Mouse (Mus musculus) ovary, adult 18-20 months (tissue): ENCODE measurements around the gene Cplx3.

Experiments
- DNase-seq: peaks from one replicate; pipeline ENCODE4 v3.0.0; 2022; ENCODE audit warnings: low spot score, mixed read lengths

Cplx3 gene

DNA sequence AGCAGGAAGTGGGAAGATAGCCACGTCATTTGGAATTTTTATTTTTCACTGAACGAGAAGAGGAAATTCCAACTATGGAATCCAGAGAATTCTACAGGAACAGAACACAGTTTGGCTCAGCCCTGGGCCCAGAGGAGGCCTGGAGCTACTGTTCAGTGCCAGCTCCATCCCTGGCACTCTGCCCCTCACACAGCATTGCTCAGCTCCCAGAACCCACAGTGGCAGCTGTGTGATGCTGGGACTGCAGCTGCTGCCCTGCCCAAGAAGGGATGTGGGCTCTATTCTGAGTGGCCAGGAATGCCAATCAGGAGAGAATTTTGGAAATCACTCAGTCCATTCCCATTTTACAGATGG is 4.8 kb downstream of the Cplx3 start:
- no peak for DNase-seq

DNA sequence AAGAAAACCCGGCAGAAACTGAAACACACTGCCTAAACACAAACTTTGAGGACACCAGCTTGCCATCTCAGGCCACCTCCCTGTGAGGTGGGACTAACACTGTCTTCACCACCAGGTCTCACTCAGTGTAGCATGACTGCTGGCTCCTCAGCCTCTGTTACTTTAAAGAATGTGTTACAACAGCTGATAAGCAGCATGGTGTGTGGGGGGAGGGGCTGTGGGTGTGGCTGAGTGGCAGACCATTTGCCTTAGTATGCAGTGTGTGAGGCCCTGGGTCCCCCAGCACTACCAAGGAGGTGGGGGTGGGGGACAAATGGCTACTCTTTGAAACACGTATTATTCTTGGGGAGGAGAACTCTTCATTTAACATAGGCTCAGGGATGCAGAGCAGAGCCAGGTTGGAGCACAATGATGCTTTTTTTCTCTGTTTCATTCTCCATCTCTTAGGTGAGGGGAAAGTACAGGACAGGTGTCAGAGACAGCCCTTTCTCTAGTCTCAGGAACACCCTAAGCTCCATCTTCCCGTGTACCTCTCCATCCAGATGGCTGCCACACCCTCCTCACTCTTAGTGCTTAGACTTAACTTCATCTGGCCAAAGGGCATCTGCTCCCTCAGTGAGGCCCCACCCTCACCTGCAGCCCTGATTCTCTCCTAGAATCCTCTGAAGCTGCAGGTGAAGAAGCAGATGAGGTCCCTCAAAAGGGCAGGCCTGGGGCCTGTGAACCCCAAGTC is 5.3 kb downstream of the Cplx3 start:
- no peak for DNase-seq

DNA sequence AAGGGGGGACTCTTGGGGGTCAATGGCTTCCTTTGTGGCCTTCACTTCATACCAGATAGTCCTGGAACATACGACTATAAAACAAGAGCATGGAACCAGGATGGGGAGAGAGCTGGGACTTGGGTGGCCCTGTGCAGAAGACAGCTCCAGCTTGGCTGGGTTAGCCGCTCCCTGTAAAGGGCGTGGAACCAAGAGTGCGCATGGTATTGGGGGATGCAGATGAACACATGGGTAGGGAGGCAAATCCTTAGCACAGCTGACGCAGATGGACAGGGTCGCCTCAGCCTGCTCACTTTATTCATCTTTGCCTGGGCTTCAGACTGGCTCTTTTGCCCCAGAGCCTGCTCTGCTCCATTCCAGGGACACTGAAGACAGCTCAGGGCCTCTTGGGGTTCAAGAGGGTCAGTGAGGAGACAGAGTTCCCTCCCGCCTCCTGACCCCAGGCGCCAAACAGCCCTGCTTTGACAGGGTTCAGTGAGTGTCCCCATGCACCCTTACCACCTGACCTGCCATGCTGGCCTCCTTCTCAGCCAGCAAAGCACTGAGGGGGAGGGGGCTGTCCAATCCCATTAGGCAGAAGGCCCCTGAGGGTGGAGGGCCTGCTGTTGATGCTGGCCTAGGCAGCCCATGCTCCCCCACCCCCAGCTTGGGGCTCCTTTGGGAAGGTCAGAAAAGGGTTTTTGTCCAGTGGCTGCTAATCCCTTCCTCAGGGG is 7.1 kb downstream of the Cplx3 start:
- no peak for DNase-seq

DNA sequence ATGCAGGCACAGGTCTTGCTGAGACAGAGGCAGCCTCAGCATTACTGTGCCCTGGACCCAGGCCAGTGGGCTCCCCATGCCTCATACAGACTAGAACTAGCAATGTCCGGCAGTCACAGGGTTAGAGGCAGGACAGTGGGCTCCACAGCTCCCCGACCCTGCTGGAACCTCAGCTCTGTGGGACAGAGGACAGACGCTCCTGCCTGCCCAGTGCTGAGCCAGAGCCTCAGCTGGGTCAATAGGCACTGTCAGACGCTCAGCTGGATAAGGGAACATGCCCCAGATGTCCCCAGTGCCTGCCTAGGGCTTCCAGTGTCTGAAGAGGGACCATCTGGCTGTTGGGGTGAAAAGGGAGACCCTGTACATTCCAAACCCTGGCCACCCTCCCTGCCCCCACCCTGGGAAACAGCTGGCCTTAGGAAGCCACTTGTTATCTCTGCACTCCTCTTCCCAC is 8.1 kb downstream of the Cplx3 start:
- no peak for DNase-seq

DNA sequence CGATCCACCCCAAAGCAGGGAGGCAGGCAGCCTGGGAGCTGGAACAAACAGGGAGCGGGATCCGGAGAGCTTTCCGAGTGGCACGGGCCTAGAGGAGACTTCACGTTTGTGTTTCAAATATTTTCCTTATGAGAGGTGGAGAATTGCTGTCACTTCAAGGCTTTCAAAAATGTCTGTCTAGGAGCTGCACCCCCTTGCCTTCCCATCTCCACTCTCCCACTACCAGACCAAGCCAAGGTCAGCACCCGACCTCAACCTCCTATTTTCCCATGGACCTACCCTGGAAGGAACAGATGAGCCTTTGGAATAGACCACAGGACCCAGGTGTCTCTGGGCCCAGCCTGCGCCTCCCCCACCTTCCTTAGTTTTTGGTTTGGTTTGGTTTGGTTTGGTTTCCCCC is 8.8 kb downstream of the Cplx3 start:
- no peak for DNase-seq

DNA sequence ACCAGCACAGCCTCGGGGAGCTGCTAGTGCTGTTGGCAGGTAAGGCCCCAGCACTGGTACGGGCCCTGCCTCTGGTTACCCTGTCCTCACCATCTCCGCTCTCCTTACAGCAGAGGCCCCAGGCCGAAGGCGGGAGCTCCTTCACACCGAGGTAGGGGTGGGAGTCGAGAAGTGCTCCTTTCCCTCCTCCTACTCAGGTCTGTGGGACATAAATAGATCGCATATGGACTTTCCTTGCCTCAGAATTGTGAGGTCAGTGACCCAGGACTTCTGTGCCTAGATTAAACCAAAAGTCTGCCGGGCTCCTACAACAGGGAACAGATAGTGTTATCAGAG is 11.9 kb downstream of the Cplx3 start:
- DNase-seq = no peak

DNA sequence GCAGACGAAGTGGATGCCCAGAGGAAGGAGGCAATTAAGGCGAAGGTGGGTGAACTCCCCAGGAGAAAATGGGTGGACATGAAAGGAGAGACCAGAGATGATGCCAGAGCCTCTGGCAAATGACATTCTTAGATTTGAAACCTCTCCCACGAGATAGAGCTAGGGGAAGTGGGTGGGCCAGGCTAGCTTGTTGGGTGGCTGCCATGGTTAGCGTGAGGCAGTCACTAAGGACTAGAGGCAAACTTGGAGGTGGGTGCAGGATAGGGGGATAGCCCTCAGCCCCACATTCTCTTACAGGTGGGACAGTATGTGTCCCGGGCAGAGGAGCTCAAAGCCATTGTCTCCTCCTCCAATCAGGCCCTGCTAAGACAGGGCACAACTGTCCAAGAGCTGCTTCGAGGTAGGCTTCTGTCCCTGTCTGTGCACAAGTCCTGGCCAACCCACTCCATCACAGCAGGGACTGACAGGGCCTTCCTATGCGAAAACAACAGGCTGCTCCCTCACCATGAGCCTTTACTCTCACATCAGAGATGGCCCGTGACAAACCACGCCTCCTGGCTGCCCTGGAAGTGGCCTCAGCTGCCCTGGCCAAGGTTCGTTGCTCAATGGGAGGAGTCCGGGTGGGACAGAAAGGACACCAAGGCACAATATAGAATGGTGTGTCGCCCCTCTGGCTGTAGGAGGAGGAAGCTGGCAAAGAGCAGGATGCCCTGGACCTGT is 12.5 kb downstream of the Cplx3 start:
- DNase-seq = no peak

DNA sequence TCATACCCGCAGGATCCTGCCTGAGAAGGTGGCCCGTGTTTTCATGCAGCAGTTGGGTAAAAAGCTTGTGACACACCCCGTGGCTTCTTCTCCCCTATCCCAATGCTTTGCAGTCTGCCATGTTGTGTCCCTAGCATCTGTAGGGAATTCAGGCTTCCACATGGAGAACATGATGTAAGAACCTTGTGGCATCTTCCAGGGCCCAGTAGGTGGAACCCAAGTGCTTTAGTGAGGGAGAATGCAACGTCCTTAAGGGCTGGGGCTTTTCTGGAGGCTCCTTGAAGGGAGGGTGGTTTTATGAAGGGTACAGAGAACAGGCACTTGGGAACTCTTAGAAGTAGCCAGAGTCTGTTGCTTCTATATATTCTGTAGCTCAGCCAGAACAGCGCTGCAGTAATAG is 15.4 kb downstream of the Cplx3 start:
- DNase-seq = no peak

DNA sequence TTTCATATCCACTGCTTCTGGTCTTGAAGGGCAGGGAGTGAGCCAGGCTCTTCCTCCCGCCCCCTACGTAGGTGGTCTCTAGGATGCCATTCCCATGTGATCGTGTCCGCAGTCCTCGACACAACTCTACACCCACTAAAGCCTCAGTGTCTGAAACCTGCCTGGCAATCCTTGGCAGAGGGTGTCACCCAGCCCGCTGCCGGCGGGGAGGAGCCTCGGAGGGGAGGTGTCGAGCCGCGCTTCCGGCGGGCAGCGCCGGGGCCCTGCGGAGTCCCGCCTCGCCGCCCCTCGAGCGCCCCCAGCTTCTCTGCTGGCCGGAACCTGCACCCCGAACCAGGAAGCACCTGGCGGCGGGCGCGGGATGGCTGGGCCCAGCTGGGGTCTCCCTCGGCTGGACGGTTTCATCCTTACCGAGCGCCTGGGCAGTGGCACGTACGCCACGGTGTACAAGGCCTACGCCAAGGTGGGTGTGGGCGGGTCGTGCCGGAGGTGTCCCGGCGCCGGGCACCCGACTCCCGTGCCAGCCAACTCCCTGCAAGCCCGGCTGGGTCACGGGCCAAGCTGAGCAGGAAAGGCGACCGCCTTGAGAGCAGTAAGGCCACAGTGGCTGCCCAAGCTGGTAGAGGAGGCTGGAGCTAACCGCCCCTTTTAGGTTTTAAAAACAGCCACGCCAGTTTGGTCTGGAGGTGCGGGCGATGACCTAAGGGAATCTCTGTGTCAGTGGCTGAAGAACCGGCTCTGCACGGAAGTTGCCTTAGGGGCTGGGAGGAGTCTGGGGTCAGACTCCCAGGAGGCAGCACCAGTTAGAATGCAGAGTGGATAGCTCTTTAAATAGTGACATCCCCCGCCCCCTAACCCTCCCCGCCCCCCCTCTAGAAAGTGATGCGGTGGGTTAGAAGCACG is 16.6 kb downstream of the Cplx3 start, which contains the start of gene Ulk3:
Ulk3 (plus strand) TSS at position 229 of the 903 bp plus-strand sequence.
- peak; percentile 73 for DNase-seq

DNA sequence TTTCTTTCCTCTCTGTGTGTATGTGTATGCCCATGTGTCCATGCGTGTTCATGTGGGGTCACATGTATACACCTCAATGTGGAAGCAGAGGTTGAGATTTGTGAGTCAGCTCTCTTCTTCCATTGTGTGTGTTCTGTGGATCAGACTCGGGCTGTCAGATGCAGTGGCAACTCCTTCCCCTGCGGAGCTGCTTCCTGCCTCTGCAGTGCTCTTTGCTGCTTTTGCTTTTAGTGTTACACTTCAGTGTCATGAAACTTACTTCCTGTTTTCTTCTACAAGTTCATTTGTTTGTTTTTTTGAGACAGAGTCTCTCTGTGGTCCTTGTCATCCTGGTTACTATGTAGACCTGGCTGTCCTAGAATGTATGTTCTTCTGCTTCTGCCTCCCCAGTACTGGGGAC is 21.1 kb downstream of the Cplx3 start:
- DNase-seq = no peak

DNA sequence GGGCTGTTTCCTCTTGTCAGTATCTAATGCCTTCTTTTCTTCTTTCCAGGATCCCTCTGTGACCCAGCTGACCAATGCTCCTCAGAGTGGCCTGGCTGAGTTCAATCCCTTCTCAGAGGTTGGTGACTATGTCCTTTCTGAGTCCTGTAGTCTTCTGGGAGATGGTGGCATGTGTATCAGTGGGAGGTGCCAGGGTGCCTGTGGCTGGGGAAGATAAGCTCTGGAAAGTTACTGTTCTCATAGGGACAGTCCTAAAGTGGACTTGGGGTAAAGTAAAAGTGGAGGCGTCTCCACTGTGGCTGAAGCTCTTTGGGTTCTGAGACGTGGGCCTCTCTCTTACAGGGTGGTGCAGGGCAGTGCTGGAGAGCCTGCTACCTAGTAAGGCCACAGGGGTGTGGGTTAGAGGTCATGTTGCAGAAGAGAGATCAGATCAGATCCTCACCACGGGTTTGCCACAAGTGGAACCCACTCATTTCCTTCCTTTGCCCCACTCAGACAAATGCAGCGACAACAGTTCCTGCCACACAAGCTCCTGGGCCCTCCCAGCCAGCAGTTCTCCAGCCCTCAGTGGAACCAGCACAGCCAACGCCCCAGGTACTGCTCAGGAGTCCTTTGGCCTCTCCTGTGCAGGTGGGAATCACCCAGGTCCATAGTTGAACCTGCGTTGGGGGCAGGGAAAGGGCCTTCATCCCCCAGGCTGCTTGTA is 28.8 kb downstream of the Cplx3 start:
- DNase-seq = no peak

DNA sequence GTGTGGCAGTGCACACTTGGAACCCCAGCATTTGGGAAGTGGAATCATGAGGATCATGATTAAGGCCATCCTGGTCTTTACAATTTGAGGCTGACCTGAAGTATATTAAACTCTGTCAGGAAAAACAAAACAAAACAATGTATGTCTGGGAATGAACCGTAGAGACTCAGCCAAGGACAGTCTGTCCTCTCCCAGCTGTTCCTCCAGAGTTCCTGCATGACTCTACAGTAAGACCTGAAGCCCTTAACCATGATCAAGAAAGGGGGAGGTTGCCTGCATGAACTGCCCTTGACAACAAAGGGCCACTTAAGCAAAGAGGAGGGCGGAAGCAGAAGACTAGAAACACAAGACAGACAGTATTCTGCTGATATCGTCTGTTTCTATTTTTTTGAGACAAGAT is 30.5 kb downstream of the Cplx3 start:
- DNase-seq = no peak

DNA sequence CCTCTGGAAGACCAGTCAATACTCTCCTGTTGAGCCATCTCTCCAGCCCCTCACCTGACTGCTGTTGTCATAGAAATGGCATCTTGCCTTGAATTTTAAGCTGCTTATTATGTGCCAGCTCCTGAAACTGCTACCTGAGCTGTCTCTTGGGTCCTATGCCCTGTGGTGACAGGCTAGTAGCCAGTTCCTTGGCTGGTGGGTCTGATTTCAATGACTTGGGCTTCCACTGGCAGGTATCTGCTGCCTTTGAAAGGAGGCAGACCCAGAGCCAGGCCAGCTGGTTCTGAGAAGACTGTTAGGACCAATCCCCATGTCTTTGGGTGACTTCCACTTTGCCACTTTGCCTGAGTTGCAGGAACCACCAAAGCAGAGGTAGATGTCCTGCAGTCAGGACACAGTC is 31.7 kb downstream of the Cplx3 start:
- no peak for DNase-seq

DNA sequence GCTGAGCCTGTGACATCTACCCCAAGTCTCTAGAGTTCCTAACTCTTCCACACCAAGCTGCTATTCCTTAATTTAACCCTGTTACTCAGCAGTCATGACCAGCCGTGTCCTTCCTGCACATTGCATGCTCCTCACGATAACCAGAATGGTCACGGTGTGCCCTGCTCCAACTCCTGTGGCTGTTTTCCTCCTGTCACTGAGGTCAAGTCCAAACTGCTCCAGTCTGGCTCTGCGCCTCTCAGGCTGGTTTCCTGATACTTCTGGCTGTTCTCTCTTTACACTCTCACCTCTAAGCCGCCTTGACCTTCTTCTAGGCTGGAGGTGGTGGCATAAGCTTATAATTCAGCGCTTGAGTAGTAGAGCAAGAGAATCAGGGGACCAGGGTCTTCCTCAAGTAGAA is 37.6 kb downstream of the Cplx3 start:
- no peak for DNase-seq

DNA sequence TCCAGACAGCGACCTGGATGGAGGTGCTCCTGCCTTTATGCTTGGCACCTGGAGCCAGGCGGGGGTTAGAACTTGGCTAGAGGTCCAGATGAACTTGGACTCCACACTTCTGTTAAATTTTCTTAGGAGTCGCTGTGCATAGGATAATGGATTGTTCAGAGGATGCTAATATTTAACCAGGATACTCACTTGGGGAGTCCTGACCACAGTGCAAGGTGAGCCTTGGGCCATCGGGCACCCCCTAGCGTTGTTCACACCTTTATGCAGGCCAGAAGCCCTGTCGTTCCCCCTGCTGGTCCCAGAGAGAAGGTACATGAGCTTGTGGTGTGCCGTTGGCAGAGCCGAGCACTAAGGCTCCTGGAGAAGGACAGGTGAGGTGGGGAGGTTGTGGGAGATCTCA is 39.2 kb downstream of the Cplx3 start:
- DNase-seq = no peak

DNA sequence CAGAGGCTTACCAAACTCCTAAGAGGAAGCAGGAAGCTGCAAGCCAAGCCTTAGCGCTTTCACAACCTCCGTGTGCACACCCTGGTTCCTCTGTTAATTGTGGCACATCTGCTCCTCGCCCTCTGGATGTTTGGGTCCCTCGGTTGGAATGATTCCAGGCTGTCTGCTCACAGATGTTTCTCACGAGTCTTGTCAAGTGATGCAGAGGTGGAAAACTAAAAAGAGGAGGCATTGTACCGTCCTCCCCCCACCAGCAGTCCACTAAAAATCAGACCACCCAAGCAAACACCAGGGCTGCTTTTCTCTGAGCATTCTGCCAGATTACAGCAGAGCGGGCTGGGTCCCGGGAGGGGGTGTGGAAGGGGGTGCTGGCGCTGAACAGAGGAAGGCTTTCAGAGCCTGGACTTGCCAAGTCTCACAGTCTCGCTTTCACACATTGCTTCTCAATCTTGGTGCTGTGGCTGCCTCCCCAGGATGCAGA is 40.3 kb downstream of the Cplx3 start:
- no peak for DNase-seq

DNA sequence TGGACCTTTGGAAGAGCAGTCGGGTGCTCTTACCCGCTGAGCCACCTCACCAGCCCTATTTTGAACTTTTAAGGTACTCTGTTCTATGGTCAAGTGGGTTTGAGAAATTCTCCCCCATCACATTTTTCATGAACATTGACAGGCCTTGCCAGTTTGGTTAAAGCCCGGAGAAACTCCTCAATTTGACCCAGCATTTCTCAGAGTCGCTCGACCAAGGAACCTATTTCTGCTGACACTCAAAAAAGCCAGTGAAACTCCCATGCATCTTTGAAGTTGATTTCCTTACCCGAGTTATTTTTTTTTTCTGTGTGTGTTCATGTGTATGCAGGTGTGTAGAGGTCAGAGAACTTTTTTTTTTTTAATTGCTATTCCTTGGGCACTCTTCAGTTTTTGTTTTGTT is 41.5 kb downstream of the Cplx3 start:
- DNase-seq = no peak

DNA sequence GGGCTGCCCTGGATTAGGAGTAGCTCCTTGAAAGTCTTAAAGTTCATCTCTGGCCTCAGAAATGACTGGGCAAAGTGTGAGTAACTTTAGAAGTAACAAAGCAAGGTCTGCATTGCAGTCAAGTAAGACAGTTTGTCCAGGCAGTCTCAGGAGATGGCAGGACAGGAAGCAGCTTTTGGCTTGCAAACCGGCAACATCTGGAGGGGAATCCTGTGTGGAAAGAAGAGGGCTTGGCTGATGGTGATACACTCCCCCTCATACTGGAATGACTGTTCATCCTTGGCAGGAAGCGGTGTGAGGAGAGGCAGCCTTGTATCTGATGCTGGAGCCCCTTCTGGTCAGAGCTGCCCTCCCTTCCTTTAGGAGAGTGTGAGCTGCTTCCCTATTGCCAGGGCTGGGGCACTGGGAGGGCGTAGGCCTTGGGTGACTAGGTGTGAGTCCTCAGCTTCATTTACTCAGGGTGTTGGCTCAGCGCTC is 43.1 kb downstream of the Cplx3 start:
- DNase-seq = peak; percentile 44

DNA sequence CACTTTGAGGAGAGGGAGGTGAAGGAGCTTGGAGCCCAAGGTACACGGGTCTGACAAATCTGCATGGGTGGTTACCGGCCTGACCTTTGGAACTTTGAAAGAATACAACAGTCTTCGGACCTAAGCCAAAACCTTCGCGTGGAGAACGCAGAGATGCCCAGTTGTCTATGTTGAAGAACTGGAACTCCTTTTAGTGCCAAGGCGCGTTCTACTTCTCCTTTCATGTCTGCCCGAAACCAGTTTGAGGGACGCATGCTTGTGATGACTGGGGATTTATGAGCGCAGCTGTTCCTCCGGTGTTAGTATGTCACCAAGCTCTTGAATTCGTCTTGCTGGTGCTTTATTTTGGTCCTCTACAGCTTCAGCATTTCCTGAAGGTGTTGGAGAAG is 44.4 kb downstream of the Cplx3 start:
- no peak for DNase-seq

DNA sequence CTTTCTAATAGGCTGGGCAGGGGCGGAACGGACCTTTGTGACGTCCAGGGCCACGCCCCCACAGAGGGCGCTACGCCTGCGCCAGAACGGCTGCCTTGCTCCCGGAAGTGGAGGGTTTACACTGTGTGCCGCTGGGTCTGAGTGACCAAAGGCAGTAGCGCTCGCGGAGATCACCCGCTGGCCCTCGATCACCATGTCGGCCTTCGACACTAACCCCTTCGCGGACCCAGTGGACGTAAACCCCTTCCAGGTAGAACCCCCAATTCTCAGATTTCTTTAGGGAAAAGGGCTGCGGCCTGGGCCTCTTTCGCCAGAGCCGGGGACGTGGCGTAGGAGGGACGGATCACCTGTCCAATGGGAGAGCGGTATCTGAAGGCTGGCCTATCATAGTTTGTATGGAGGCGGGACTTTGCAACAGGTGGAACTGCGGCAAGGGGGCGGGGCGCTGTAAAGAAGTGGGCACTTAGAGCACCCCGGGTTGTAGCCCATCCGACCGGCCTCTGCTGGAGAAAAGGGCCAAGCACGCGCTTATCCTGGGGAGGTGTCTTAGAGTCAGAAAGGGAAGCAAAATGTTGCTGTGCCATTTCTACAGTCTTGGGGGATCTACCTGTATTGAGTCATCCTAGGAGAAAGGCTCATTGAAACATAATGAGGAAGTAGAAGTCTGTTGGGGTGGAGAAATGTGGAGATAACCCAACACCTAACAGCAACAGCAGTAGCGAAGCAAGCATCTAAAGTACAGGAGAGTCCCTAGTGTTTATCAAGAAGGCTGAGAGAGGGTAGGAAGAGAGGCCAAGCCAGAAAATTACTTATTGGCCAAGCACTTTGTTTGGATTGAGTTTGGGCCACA is 45.0 kb downstream of the Cplx3 start, which contains the start of gene Scamp2:
Scamp2 (plus strand) TSS at position 83 of the 850 bp plus-strand sequence.
- DNase-seq = peak; percentile 86
